Mouse (Mus musculus): ENCODE data around the gene Dhdds. TPM values are rescaled to one million over a fixed set of nuclear protein-coding genes. Genes with fewer than 3 reads are reported as not detected.

The Dhdds gene
- total RNA-seq, 1 experiment, result 20.9 TPM

- Histone ChIP-seq H3K9me3 (ENCODE audit: control insufficient read depth, insufficient read depth, low read depth, low read length) (no peaks in the 10 kb centered on the region), H3K9ac (ENCODE audit: insufficient read depth, low read depth, low read length, poor library complexity, severe bottlenecking) (peak overlapping the region; percentile 30; the same call in 1 of the 2 replicates), H3K4me3 (ENCODE audit: insufficient read depth in 1 of 2, low read depth in 1 of 2, low read length in 2 of 2, poor library complexity in 1 of 2, severe bottlenecking in 1 of 2) (peak overlapping the region in 1 of 2 experiments; percentile 41; a peak in 2 of 4 replicates), H3K27ac (ENCODE audit: insufficient read depth, low read depth, low read length, poor library complexity, severe bottlenecking) (peak overlapping the region; percentile 71), H3K36me3 (ENCODE audit: control insufficient read depth, insufficient read depth, low read length, poor library complexity, severe bottlenecking) (peaks cover 5% of the 10 kb centered on the region; the same call in 1 of the 2 replicates), H3K4me1 (ENCODE audit: control insufficient read depth in 2 of 2, insufficient read depth in 2 of 2, low read length in 2 of 2, poor library complexity in 1 of 2) (peaks cover 3 to 4% of the 10 kb centered on the region in 2 experiments; a peak in 3 of 4 replicates)
- TF ChIP-seq MAFK (IDR thresholded peaks at IDR 0.05; ENCODE audit: insufficient read depth, low read depth, low read length) (no peak), ZC3H11A (IDR thresholded peaks at IDR 0.05; ENCODE audit: borderline replicate concordance, low read depth, low read length) (no peak), ZNF384 (IDR thresholded peaks at IDR 0.05; ENCODE audit: low read depth, low read length) (0 out of 2 replicates have a peak, but pooled peaks have one; percentile 10), HCFC1 (IDR thresholded peaks at IDR 0.05; ENCODE audit: borderline replicate concordance, insufficient read depth, low read length) (no peak), CHD2 (IDR thresholded peaks at IDR 0.05; ENCODE audit: low read depth, low read length) (no peak)
- no peak for DNase-seq (ENCODE audit: low read depth, low spot score)
- in situ Hi-C loops (cut with MboI; ENCODE audit: low sequenced_read_pairs in 2 of 2, unreplicated experiment in 2 of 2), result no loop called here
Measured at GRCm38 (mm10) chr4:134016208-134016607, 15.5 kb upstream of the Dhdds start.

GRCm38 (mm10) chr4:134012858-134013528 lies 12.3 kb upstream of the Dhdds start:
- H3K4me1 ChIP-seq (ENCODE audit: control insufficient read depth in 2 of 2, insufficient read depth in 2 of 2, low read length in 2 of 2, poor library complexity in 1 of 2), result peaks cover 8 to 10% of the 10 kb centered on the region in 2 experiments
- peaks cover 11% of the 10 kb centered on the region; the same call in 1 of the 2 replicates for H3K36me3 ChIP-seq (ENCODE audit: control insufficient read depth, insufficient read depth, low read length, poor library complexity, severe bottlenecking)
- peak overlapping the region; percentile 27; the same call in 1 of the 2 replicates for H3K9ac ChIP-seq (ENCODE audit: insufficient read depth, low read depth, low read length, poor library complexity, severe bottlenecking)
- H3K9me3 ChIP-seq (ENCODE audit: control insufficient read depth, insufficient read depth, low read depth, low read length), result no peaks in the 10 kb centered on the region
- TF ChIP-seq HCFC1 (IDR thresholded peaks at IDR 0.05; ENCODE audit: borderline replicate concordance, insufficient read depth, low read length) (no peak), ZC3H11A (IDR thresholded peaks at IDR 0.05; ENCODE audit: borderline replicate concordance, low read depth, low read length) (no peak), CHD2 (IDR thresholded peaks at IDR 0.05; ENCODE audit: low read depth, low read length) (no peak), ZNF384 (IDR thresholded peaks at IDR 0.05; ENCODE audit: low read depth, low read length) (no peak), MAFK (IDR thresholded peaks at IDR 0.05; ENCODE audit: insufficient read depth, low read depth, low read length) (peak; percentile 61; the same call in 1 of the 2 replicates)
- peak overlapping the region; percentile 6; the same call in 1 of the 2 replicates for H3K27ac ChIP-seq (ENCODE audit: insufficient read depth, low read depth, low read length, poor library complexity, severe bottlenecking)
- in situ Hi-C loops (cut with MboI; ENCODE audit: low sequenced_read_pairs in 2 of 2, unreplicated experiment in 2 of 2), result no loop called here
- peak; percentile 44 for DNase-seq (ENCODE audit: low read depth, low spot score)
- H3K4me3 ChIP-seq (ENCODE audit: insufficient read depth in 1 of 2, low read depth in 1 of 2, low read length in 2 of 2, poor library complexity in 1 of 2, severe bottlenecking in 1 of 2), result no peak overlapping the region; a peak in 1 of 4 replicates

DNA sequence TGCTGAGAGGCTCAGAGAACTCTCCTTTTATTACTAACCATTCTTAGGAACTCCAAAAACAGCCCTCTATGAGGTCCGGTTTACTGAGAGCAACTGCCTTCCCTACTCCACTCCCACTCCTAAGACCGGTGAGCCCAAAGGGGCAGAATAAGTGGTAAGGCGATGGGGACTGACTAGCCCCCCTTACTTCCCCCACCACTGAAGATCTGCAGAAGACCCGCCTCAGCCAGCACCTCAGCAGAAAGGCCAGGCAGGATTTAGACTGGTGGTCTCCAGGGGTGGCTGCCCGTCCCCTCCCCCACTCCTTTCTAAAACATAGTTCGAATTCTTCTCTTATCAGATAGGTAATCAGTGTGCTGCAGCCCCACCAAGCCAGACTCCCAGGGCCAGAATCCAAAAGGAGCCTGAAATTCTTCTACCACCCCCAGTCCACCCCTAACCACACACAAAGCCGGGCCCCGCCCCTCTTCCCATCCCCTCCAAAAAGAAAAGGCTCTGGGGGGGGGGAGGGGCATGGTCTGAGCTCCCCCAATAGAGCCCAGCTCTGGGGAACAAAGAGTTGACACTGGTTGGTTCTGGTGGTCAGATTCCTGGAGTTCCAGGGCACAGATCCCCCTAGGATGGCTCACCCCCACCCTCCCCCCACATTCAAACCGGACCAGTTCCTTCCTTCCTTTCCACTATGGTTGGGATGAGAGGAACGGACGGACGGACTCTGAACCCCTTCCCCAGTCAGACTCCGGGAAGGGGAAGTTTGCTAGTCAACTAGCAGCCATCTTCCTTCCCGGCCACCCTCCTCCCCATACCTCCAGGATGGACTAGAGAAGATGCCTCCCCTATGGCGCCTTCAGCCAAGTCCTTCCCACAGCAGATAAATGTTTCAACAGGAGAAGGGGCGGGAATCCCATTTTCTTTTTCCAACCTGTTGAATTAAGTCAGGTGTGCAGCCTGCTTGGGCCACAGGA lies 11.0 kb upstream of the Dhdds start:
- H3K27ac ChIP-seq (ENCODE audit: insufficient read depth, low read depth, low read length, poor library complexity, severe bottlenecking), result peak overlapping the region; percentile 91
- peaks cover 8 to 13% of the 10 kb centered on the region in 2 experiments for H3K4me1 ChIP-seq (ENCODE audit: control insufficient read depth in 2 of 2, insufficient read depth in 2 of 2, low read length in 2 of 2, poor library complexity in 1 of 2)
- in situ Hi-C loops (cut with MboI; ENCODE audit: low sequenced_read_pairs in 2 of 2, unreplicated experiment in 2 of 2), result no loop called here
- TF ChIP-seq ZC3H11A (IDR thresholded peaks at IDR 0.05; ENCODE audit: borderline replicate concordance, low read depth, low read length), result no peak
- peak; percentile 58; the same call in 1 of the 2 replicates for TF ChIP-seq CHD2 (IDR thresholded peaks at IDR 0.05; ENCODE audit: low read depth, low read length)
- TF ChIP-seq ZNF384 (IDR thresholded peaks at IDR 0.05; ENCODE audit: low read depth, low read length), result no peak
- no peaks in the 10 kb centered on the region for H3K9me3 ChIP-seq (ENCODE audit: control insufficient read depth, insufficient read depth, low read depth, low read length)
- H3K36me3 ChIP-seq (ENCODE audit: control insufficient read depth, insufficient read depth, low read length, poor library complexity, severe bottlenecking), result peaks cover 16% of the 10 kb centered on the region; the same call in 1 of the 2 replicates
- peak overlapping the region; percentile 58; the same call in 1 of the 2 replicates for H3K9ac ChIP-seq (ENCODE audit: insufficient read depth, low read depth, low read length, poor library complexity, severe bottlenecking)
- peak overlapping the region; percentile 29 to 55 for H3K4me3 ChIP-seq (ENCODE audit: insufficient read depth in 1 of 2, low read depth in 1 of 2, low read length in 2 of 2, poor library complexity in 1 of 2, severe bottlenecking in 1 of 2)
- peak; percentile 74 for DNase-seq (ENCODE audit: low read depth, low spot score)

DNA sequence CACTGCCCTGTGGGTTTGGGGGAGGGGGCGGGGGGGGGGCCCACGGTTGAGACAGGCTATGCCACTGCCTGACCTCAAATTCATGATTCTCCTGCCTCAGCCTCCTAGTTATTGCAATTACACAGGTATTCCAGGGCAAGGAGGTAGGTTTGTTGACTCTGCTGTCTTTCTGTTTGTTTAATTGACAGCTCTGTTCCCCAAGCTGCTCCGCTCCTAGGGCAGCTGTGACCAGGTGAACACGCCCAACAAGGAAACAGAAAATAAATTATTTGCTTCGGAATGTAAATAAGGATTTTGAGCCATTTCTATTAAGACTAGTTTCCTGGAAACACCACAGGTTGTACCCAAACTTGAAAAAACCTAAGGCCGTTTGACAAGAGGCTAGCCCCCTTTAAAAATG lies 9.0 kb upstream of the Dhdds start:
- no peak for TF ChIP-seq CHD2 (IDR thresholded peaks at IDR 0.05; ENCODE audit: low read depth, low read length)
- TF ChIP-seq ZNF384 (IDR thresholded peaks at IDR 0.05; ENCODE audit: low read depth, low read length), result no peak
- no peak for TF ChIP-seq MAFK (IDR thresholded peaks at IDR 0.05; ENCODE audit: insufficient read depth, low read depth, low read length)
- no peak for TF ChIP-seq ZC3H11A (IDR thresholded peaks at IDR 0.05; ENCODE audit: borderline replicate concordance, low read depth, low read length)
- TF ChIP-seq HCFC1 (IDR thresholded peaks at IDR 0.05; ENCODE audit: borderline replicate concordance, insufficient read depth, low read length), result no peak
- Histone ChIP-seq H3K9me3 (ENCODE audit: control insufficient read depth, insufficient read depth, low read depth, low read length) (no peaks in the 10 kb centered on the region), H3K4me3 (ENCODE audit: insufficient read depth in 1 of 2, low read depth in 1 of 2, low read length in 2 of 2, poor library complexity in 1 of 2, severe bottlenecking in 1 of 2) (no peak overlapping the region), H3K9ac (ENCODE audit: insufficient read depth, low read depth, low read length, poor library complexity, severe bottlenecking) (no peak overlapping the region), H3K4me1 (ENCODE audit: control insufficient read depth in 2 of 2, insufficient read depth in 2 of 2, low read length in 2 of 2, poor library complexity in 1 of 2) (peaks cover 8 to 20% of the 10 kb centered on the region in 2 experiments), H3K36me3 (ENCODE audit: control insufficient read depth, insufficient read depth, low read length, poor library complexity, severe bottlenecking) (peaks cover 24% of the 10 kb centered on the region), H3K27ac (ENCODE audit: insufficient read depth, low read depth, low read length, poor library complexity, severe bottlenecking) (no peak overlapping the region)
- in situ Hi-C loops (cut with MboI; ENCODE audit: low sequenced_read_pairs in 2 of 2, unreplicated experiment in 2 of 2), result no loop called here
- DNase-seq (ENCODE audit: low read depth, low spot score), result no peak

Data from ES-E14 (cell line).